Mouse (Mus musculus): ENCODE results near the gene 4931422A03Rik. TPM values are rescaled to one million over a fixed set of nuclear protein-coding genes. Genes with fewer than 3 reads are reported as not detected.

The 4931422A03Rik gene
- total and polyA plus RNA-seq, 3 experiments, result 0.50 to 4.9 TPM; not detected in 1

DNA sequence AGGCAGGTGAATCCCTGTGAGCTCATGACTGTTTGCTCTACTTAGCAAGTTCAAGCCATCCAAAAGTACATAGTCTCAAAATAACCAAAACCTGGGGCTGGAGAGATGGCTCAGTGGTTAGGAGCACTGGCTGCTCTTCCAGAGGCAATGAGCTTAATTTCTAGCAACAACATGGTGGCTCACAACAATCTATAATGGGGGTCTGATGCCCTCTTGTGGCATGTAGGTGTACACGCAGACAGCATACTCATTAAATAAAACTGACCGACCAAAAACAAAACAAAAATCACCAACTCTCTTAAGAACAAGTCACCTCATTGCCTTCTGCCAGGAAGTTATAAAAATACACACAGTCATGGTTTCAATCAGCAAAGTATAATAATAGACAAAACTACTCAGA lies 27.1 kb downstream of the 4931422A03Rik start (continued):
- TF ChIP-seq UBTF (IDR thresholded peaks at IDR 0.05; ENCODE audit: borderline replicate concordance, insufficient read depth, low read depth, low read length), result no peak

DNA sequence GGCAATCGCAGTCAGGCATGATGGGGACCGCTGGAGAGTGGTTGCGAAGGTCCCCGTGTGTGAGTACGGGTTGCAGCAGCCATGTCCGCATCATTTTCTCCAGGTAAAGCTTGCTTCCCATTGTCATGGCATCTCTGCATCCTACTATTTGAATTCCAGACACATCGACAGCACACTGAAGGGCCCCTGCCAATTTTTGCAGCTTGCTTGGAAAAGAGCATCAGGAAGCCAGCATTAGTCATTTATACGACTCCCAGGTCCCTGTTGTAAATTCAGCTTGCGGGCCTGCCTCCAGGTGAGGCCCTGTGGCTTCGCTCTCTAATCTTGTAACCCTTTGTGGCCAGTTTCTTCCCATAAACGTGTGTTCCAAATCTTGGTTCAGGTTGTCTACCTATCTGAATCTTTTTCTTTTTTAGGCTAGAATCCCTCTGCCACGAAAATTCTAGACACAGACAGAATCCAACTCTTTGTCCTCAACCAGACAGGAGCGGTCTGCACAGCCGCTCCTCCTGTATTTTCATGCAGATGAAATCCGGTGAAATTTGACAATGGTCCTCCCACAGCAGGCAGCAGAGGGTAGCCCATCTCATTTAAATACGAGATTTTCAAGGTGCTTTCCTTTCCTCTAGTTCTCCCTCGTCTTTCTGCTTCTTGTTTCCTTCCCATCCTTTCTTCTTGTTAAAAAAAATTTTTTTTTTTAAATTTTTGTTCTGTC lies 35.4 kb downstream of the 4931422A03Rik start:
- Histone ChIP-seq H3K27me3 (ENCODE audit: control insufficient read depth in 1 of 2, insufficient read depth in 2 of 2, low read length in 2 of 2) (no peaks in the 10 kb centered on the region), H3K27ac (ENCODE audit: control insufficient read depth, low read depth, low read length) (no peak overlapping the region), H3K36me3 (ENCODE audit: control insufficient read depth in 1 of 2, insufficient read depth in 2 of 2, low read length in 2 of 2) (peaks cover 0 to 7% of the 10 kb centered on the region in 2 experiments; a peak in 1 of 4 replicates), H3K9me3 (replicated peaks; ENCODE audit: insufficient read depth, low read length) (no peaks in the 10 kb centered on the region), H3K4me1 (ENCODE audit: control insufficient read depth in 1 of 2, insufficient read depth in 2 of 2, low read length in 2 of 2) (0 out of 4 replicates have a peak, but pooled peaks cover 0 to 2% of the 10 kb centered on the region in 2 experiments), H3K4me3 (ENCODE audit: control insufficient read depth in 1 of 2, insufficient read depth in 1 of 2, low read depth in 2 of 2, low read length in 2 of 2) (no peak overlapping the region), H3K9ac (ENCODE audit: control insufficient read depth, low read depth, low read length, poor library complexity, severe bottlenecking) (no peak overlapping the region), H3K79me2 (ENCODE audit: control insufficient read depth, insufficient read depth, low read length, poor library complexity) (no peaks in the 10 kb centered on the region)
- DNase-seq (ENCODE audit: low read depth, low spot score), result no peak
- TF ChIP-seq MYC (IDR thresholded peaks at IDR 0.05; ENCODE audit: low read depth, low read length) (no peak), POLR2AphosphoS5 (IDR thresholded peaks at IDR 0.05; ENCODE audit: borderline replicate concordance, low read depth, low read length) (no peak), MAZ (IDR thresholded peaks at IDR 0.05; ENCODE audit: low read depth, low read length) (no peak)

DNA sequence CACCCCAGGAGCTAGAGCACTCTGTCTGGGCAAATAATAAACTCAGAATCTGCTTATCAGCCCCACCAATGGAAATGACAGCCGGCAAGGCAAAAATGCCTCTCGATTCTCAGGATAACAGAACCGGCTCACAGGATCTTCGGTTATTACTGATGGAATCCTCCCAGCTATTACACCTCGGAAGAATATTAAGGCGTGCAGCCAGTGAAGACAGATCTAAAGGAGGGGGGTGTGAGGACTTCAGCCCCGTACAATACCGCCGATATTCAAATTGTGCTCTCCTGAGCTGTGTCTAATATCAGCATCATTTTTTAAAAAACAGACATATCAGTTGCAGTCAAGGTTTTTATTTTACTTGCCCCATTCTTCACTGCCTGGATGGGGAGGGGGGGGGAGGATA lies 36.0 kb downstream of the 4931422A03Rik start:
- Histone ChIP-seq H3K9me3 (replicated peaks; ENCODE audit: insufficient read depth, low read length) (no peaks in the 10 kb centered on the region), H3K27me3 (ENCODE audit: control insufficient read depth in 1 of 2, insufficient read depth in 2 of 2, low read length in 2 of 2) (no peaks in the 10 kb centered on the region), H3K4me1 (ENCODE audit: control insufficient read depth in 1 of 2, insufficient read depth in 2 of 2, low read length in 2 of 2) (0 out of 4 replicates have a peak, but pooled peaks cover 0 to 2% of the 10 kb centered on the region in 2 experiments), H3K4me3 (ENCODE audit: control insufficient read depth in 1 of 2, insufficient read depth in 1 of 2, low read depth in 2 of 2, low read length in 2 of 2) (no peak overlapping the region), H3K9ac (ENCODE audit: control insufficient read depth, low read depth, low read length, poor library complexity, severe bottlenecking) (no peak overlapping the region), H3K36me3 (ENCODE audit: control insufficient read depth in 1 of 2, insufficient read depth in 2 of 2, low read length in 2 of 2) (peaks cover 0 to 7% of the 10 kb centered on the region in 2 experiments; a peak in 1 of 4 replicates), H3K27ac (ENCODE audit: control insufficient read depth, low read depth, low read length) (no peak overlapping the region), H3K79me2 (ENCODE audit: control insufficient read depth, insufficient read depth, low read length, poor library complexity) (no peaks in the 10 kb centered on the region)
- TF ChIP-seq TCF12 (IDR thresholded peaks at IDR 0.05; ENCODE audit: low read depth, low read length) (no peak), NELFE (IDR thresholded peaks at IDR 0.05; ENCODE audit: low read depth, low read length) (no peak), CHD2 (IDR thresholded peaks at IDR 0.05; ENCODE audit: low read length) (no peak), ELF1 (IDR thresholded peaks at IDR 0.05; ENCODE audit: low read depth, low read length) (no peak), RAD21 (IDR thresholded peaks at IDR 0.05; ENCODE audit: low read depth, low read length) (no peak), TBP (IDR thresholded peaks at IDR 0.05; ENCODE audit: low read depth, low read length) (no peak), USF1 (IDR thresholded peaks at IDR 0.05; ENCODE audit: low read depth, low read length) (no peak), POLR2A (IDR thresholded peaks at IDR 0.05; ENCODE audit: control insufficient read depth in 1 of 2, insufficient read depth in 1 of 2, low read depth in 1 of 2, low read length in 2 of 2, poor library complexity in 1 of 2) (no peak), UBTF (IDR thresholded peaks at IDR 0.05; ENCODE audit: borderline replicate concordance, insufficient read depth, low read depth, low read length) (no peak), MYC (IDR thresholded peaks at IDR 0.05; ENCODE audit: low read depth, low read length) (no peak), SIN3A (IDR thresholded peaks at IDR 0.05; ENCODE audit: low read length) (no peak), USF2 (IDR thresholded peaks at IDR 0.05; ENCODE audit: borderline replicate concordance in 1 of 2, insufficient read depth in 1 of 2, low read depth in 1 of 2, low read length in 2 of 2) (no peak), POLR2AphosphoS5 (IDR thresholded peaks at IDR 0.05; ENCODE audit: borderline replicate concordance, low read depth, low read length) (no peak), MAFK (IDR thresholded peaks at IDR 0.05; ENCODE audit: borderline replicate concordance, low read depth, low read length) (no peak), RCOR1 (IDR thresholded peaks at IDR 0.05; ENCODE audit: low read depth, low read length) (no peak), ZNF384 (IDR thresholded peaks at IDR 0.05; ENCODE audit: low read depth, low read length) (no peak)
- no peak for DNase-seq (ENCODE audit: low read depth, low spot score)
